Mouse (Mus musculus): ENCODE measurements around the gene Fnbp1l. TPM values are rescaled to one million over a fixed set of nuclear protein-coding genes. Genes with fewer than 3 reads are reported as not detected.

Gene Fnbp1l
- polyA plus RNA-seq, 1 experiment from 2014 or later, result 42.8 TPM

DNA sequence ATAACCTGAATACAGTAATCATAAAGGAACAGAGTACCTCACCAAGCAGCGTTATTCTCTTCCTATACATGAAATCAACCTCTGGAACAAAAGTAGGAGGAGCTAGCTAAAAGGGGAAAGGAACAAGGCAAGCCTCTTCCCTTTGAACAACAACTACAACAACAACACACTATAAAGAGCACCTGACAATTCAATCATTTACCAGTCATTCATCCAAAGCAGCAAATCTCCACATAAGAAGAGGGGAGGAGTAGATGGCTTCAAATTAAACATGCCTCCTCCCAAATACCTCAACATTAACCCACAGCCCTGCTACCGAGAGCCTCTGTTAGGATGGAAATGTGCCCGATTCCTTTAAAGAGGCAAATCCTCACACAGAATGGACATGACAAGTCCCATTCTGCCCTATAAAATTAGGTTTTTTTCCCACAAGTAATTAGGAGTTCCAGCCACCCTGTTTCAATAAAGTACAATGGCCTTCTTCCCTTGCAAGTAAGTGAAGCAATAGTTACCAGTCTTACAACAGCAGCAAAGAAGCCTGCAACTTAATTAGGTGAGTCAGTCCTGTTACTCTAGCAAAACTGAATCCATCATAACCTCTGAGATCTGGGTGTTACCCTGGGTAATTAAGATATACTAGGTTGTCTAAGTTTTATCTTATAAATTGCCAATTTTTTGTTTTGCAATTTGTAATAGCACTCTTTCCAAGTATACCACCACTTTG is 32.4 kb downstream of the Fnbp1l start:
- Histone ChIP-seq H3K4me2 (ENCODE audit: low read depth, low read length) (no peak overlapping the region), H3K4me1 (ENCODE audit: control insufficient read depth, insufficient read depth, low read length) (peaks cover 11% of the 10 kb centered on the region), H3K27me3 (ENCODE audit: control insufficient read depth, insufficient read depth, low read length) (no peaks in the 10 kb centered on the region), H3K4me3 (replicated peaks; ENCODE audit: low read length) (no peak overlapping the region), H3K9me3 (replicated peaks; ENCODE audit: control insufficient read depth, low read length) (no peaks in the 10 kb centered on the region), H3K36me3 (ENCODE audit: control insufficient read depth, insufficient read depth, low read length) (no peaks in the 10 kb centered on the region), H3K9ac (ENCODE audit: low read length) (no peak overlapping the region), H3K27ac (ENCODE audit: low read length) (no peak overlapping the region)
- no peak for ATAC-seq (ENCODE audit: insufficient read depth, low FRiP score)
- WGBS, result 62% methylated on average over 3 of the region's 3 CpGs

- H3K27ac ChIP-seq (ENCODE audit: low read length), result no peak overlapping the region
- ATAC-seq (ENCODE audit: insufficient read depth, low FRiP score), result no peak
- no peaks in the 10 kb centered on the region for H3K36me3 ChIP-seq (ENCODE audit: control insufficient read depth, insufficient read depth, low read length)
- 0 out of 2 replicates have a peak, but pooled peaks cover 6% of the 10 kb centered on the region for H3K9me3 ChIP-seq (replicated peaks; ENCODE audit: control insufficient read depth, low read length)
- no peak overlapping the region for H3K4me2 ChIP-seq (ENCODE audit: low read depth, low read length)
- no peaks in the 10 kb centered on the region for H3K27me3 ChIP-seq (ENCODE audit: control insufficient read depth, insufficient read depth, low read length)
- no peaks in the 10 kb centered on the region for H3K4me1 ChIP-seq (ENCODE audit: control insufficient read depth, insufficient read depth, low read length)
- no peak overlapping the region for H3K4me3 ChIP-seq (replicated peaks; ENCODE audit: low read length)
- no peak overlapping the region for H3K9ac ChIP-seq (ENCODE audit: low read length)
Measured at GRCm38 (mm10) chr3:122577360-122577759, 42.2 kb downstream of the Fnbp1l start.

DNA sequence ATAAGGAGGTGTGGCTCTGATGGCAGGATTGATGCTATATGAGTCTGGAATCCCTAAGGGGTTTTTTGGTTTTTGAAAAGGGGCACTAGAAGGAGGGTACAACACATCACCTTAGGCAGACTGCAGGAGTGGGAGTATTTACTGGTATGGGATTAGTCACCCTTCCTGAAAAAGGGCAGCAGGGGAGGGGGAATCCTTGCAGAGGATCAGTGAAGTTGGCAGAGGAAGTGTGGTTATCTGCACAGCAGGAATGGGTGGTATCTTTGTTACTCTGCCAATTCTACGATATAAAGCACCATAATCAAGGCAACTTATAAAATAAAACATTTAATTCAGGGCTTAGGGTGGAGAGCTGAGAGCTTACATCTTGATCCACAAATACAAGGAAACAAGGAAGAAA is 44.6 kb downstream of the Fnbp1l start:
- ATAC-seq (ENCODE audit: insufficient read depth, low FRiP score), result no peak
- H3K27ac ChIP-seq (ENCODE audit: low read length), result no peak overlapping the region

GRCm38 (mm10) chr3:122573426-122574286 is 45.9 kb downstream of the Fnbp1l start:
- H3K9ac ChIP-seq (ENCODE audit: low read length), result no peak overlapping the region
- no peaks in the 10 kb centered on the region for H3K4me1 ChIP-seq (ENCODE audit: control insufficient read depth, insufficient read depth, low read length)
- H3K27me3 ChIP-seq (ENCODE audit: control insufficient read depth, insufficient read depth, low read length), result no peaks in the 10 kb centered on the region
- no peak overlapping the region for H3K27ac ChIP-seq (ENCODE audit: low read length)
- no peak overlapping the region for H3K4me2 ChIP-seq (ENCODE audit: low read depth, low read length)
- H3K9me3 ChIP-seq (replicated peaks; ENCODE audit: control insufficient read depth, low read length), result 0 out of 2 replicates have a peak, but pooled peaks cover 6% of the 10 kb centered on the region
- 78% methylated on average over 5 of the region's 5 CpGs for WGBS
- ATAC-seq (ENCODE audit: insufficient read depth, low FRiP score), result no peak
- H3K4me3 ChIP-seq (replicated peaks; ENCODE audit: low read length), result no peak overlapping the region
- no peaks in the 10 kb centered on the region for H3K36me3 ChIP-seq (ENCODE audit: control insufficient read depth, insufficient read depth, low read length)

More for the DNA sequence above, 44.6 kb downstream of the Fnbp1l start:
- H3K4me1 ChIP-seq (ENCODE audit: control insufficient read depth, insufficient read depth, low read length), result no peaks in the 10 kb centered on the region
- 0 out of 2 replicates have a peak, but pooled peaks cover 6% of the 10 kb centered on the region for H3K9me3 ChIP-seq (replicated peaks; ENCODE audit: control insufficient read depth, low read length)
- H3K9ac ChIP-seq (ENCODE audit: low read length), result no peak overlapping the region
- H3K27me3 ChIP-seq (ENCODE audit: control insufficient read depth, insufficient read depth, low read length), result no peaks in the 10 kb centered on the region
- H3K36me3 ChIP-seq (ENCODE audit: control insufficient read depth, insufficient read depth, low read length), result no peaks in the 10 kb centered on the region
- H3K4me2 ChIP-seq (ENCODE audit: low read depth, low read length), result no peak overlapping the region
- no peak overlapping the region for H3K4me3 ChIP-seq (replicated peaks; ENCODE audit: low read length)
- 86% methylated on average over 1 of the region's 1 CpGs for WGBS

DNA sequence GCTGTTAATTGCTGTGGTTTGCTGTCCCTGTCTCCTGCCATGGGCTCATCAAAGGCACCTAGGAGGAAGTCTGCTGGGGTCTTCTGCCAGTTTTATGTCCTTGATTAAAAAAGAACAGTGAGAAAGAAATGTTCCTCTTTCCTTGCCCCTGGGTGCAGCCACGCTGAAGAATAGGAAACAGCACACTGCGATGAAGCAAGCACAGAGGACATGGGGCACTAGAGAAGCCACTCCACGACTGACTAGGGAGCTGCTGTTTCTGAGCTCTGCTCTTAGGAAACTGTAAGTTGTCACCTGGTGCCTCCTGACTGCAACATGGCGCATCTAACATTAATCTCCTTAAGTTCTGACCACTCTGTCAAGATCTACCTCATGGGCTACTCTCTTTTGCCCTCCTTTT is 53.0 kb downstream of the Fnbp1l start:
- no peak overlapping the region for H3K4me3 ChIP-seq (replicated peaks; ENCODE audit: low read length)
- H3K36me3 ChIP-seq (ENCODE audit: control insufficient read depth, insufficient read depth, low read length), result 0 out of 2 replicates have a peak, but pooled peaks cover 4% of the 10 kb centered on the region
- 56% methylated on average over 4 of the region's 4 CpGs for WGBS
- no peak overlapping the region for H3K27ac ChIP-seq (ENCODE audit: low read length)
- no peak overlapping the region for H3K9ac ChIP-seq (ENCODE audit: low read length)
- H3K4me2 ChIP-seq (ENCODE audit: low read depth, low read length), result no peak overlapping the region
- peaks cover 3% of the 10 kb centered on the region; the same call in 1 of the 2 replicates for H3K4me1 ChIP-seq (ENCODE audit: control insufficient read depth, insufficient read depth, low read length)
- no peaks in the 10 kb centered on the region for H3K27me3 ChIP-seq (ENCODE audit: control insufficient read depth, insufficient read depth, low read length)
- no peak for ATAC-seq (ENCODE audit: insufficient read depth, low FRiP score)
- no peaks in the 10 kb centered on the region for H3K9me3 ChIP-seq (replicated peaks; ENCODE audit: control insufficient read depth, low read length)

DNA sequence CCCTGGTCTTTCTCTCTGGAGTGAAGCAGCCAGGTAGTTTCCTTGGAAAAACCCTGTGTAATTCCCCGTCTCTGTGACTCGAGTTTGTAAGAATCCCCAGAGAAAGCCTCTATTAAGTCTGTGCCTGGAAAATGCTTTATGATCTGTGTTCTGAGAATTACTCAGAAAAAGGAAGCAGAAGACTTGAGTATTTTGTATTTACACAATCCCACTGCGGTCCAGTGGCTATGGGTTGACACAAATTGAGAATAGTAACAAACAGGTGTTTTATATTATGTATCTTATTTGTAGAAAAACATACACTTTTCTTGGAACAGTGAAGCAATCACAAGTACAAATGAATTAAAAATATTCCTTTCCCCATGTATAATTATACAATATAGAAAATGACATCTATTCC is 53.4 kb downstream of the Fnbp1l start:
- Histone ChIP-seq H3K36me3 (ENCODE audit: control insufficient read depth, insufficient read depth, low read length) (peaks cover 7% of the 10 kb centered on the region; the same call in 1 of the 2 replicates), H3K27ac (ENCODE audit: low read length) (no peak overlapping the region), H3K4me3 (replicated peaks; ENCODE audit: low read length) (no peak overlapping the region), H3K27me3 (ENCODE audit: control insufficient read depth, insufficient read depth, low read length) (no peaks in the 10 kb centered on the region), H3K4me1 (ENCODE audit: control insufficient read depth, insufficient read depth, low read length) (peaks cover 3% of the 10 kb centered on the region; the same call in 1 of the 2 replicates), H3K9me3 (replicated peaks; ENCODE audit: control insufficient read depth, low read length) (no peaks in the 10 kb centered on the region), H3K4me2 (ENCODE audit: low read depth, low read length) (no peak overlapping the region), H3K9ac (ENCODE audit: low read length) (no peak overlapping the region)
- ATAC-seq (ENCODE audit: insufficient read depth, low FRiP score), result no peak
- WGBS, result 65% methylated on average over 3 of the region's 3 CpGs

DNA sequence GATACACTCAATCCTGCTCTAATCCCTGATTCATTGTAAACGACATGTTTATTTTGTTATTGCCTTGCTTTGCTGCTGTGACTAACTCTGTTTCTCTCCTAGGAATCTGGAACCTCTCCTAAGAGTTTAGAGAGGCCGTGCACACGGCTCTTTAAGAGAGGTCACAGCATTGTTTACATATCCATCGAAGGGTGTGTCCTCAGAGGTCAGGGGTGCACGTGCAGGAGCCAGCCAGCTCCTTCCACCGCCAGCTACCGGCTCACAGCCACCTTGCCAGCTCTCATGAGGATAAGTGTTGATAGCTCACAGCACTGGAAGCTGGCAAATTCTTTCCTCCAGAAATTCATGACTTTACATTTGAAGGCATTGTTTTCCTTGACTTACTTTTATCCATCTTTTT is 54.2 kb downstream of the Fnbp1l start:
- no peak overlapping the region for H3K9ac ChIP-seq (ENCODE audit: low read length)
- ATAC-seq (ENCODE audit: insufficient read depth, low FRiP score), result peak; percentile 47; the same call in 1 of the 2 replicates
- WGBS, result 19% methylated on average over 7 of the region's 7 CpGs

DNA sequence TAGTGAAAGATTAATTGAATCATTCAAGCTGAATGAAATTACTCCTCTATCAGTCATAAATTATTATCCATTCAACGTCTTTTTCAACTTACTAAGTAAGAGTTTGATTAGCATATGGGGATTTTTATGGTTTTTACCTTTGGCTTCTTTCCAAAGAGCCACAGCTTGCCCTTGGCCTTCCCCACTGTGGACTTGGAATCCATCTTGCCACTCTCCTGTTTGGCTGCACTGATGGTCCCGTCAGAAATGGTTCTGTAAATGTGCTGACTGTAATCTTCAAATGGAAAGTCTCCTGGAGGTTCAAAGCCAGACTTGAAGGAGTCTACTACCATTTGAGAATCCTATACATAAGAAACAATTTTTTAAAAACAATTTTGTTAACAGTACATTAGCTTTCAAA is 61.7 kb downstream of the Fnbp1l start:
- Histone ChIP-seq H3K4me3 (replicated peaks; ENCODE audit: low read length) (no peak overlapping the region), H3K9ac (ENCODE audit: low read length) (no peak overlapping the region), H3K27ac (ENCODE audit: low read length) (no peak overlapping the region), H3K9me3 (replicated peaks; ENCODE audit: control insufficient read depth, low read length) (no peaks in the 10 kb centered on the region), H3K36me3 (ENCODE audit: control insufficient read depth, insufficient read depth, low read length) (peaks cover 3% of the 10 kb centered on the region; the same call in 1 of the 2 replicates), H3K4me1 (ENCODE audit: control insufficient read depth, insufficient read depth, low read length) (no peaks in the 10 kb centered on the region), H3K4me2 (ENCODE audit: low read depth, low read length) (no peak overlapping the region), H3K27me3 (ENCODE audit: control insufficient read depth, insufficient read depth, low read length) (no peaks in the 10 kb centered on the region)
- ATAC-seq (ENCODE audit: insufficient read depth, low FRiP score), result no peak
- 50% methylated on average over 2 of the region's 2 CpGs for WGBS

More for the DNA sequence above, 54.2 kb downstream of the Fnbp1l start:
- H3K36me3 ChIP-seq (ENCODE audit: control insufficient read depth, insufficient read depth, low read length), result peaks cover 7% of the 10 kb centered on the region; the same call in 1 of the 2 replicates
- H3K9me3 ChIP-seq (replicated peaks; ENCODE audit: control insufficient read depth, low read length), result no peaks in the 10 kb centered on the region
- H3K27me3 ChIP-seq (ENCODE audit: control insufficient read depth, insufficient read depth, low read length), result no peaks in the 10 kb centered on the region
- H3K4me2 ChIP-seq (ENCODE audit: low read depth, low read length), result no peak overlapping the region
- no peak overlapping the region for H3K4me3 ChIP-seq (replicated peaks; ENCODE audit: low read length)
- H3K4me1 ChIP-seq (ENCODE audit: control insufficient read depth, insufficient read depth, low read length), result peaks cover 3% of the 10 kb centered on the region; the same call in 1 of the 2 replicates
- H3K27ac ChIP-seq (ENCODE audit: low read length), result no peak overlapping the region

DNA sequence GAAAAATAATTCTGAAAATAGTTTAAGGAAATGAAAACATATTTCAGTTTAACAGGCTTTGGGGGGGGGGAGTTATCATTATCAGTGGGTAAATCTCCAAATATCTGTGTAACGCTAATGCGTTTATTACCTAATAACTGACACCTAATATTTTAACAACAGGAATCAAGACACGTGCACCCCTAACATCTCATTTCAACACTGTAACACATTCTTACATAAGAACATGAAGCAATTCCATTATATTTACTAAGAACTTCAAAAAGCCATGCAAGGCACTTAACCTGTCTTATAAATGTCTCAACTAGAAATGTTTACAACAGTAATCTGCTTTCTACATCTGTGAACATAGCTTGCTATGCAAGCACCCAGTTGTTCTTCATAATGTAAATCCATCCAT is 68.3 kb downstream of the Fnbp1l start:
- H3K36me3 ChIP-seq (ENCODE audit: control insufficient read depth, insufficient read depth, low read length), result no peaks in the 10 kb centered on the region
- no peak for ATAC-seq (ENCODE audit: insufficient read depth, low FRiP score)
- no peak overlapping the region for H3K4me3 ChIP-seq (replicated peaks; ENCODE audit: low read length)
- H3K27ac ChIP-seq (ENCODE audit: low read length), result no peak overlapping the region
- no peaks in the 10 kb centered on the region for H3K27me3 ChIP-seq (ENCODE audit: control insufficient read depth, insufficient read depth, low read length)
- 92% methylated on average over 3 of the region's 3 CpGs for WGBS
- no peaks in the 10 kb centered on the region for H3K9me3 ChIP-seq (replicated peaks; ENCODE audit: control insufficient read depth, low read length)
- no peak overlapping the region for H3K4me2 ChIP-seq (ENCODE audit: low read depth, low read length)
- H3K4me1 ChIP-seq (ENCODE audit: control insufficient read depth, insufficient read depth, low read length), result no peaks in the 10 kb centered on the region
- H3K9ac ChIP-seq (ENCODE audit: low read length), result no peak overlapping the region
